ENCODE assay signal across 8 mouse cellular contexts in genomic region chr5:114308765-114309679, GRCm38 (mm10). TPM values are rescaled to one million over a fixed set of nuclear protein-coding genes. Genes with fewer than 3 reads are reported as not detected.
A peak's percentile ranks its signal among the peaks of the same experiment; 100 is the strongest.
DNase-seq lines count a peak whose midpoint lies in the region; ATAC-seq and TF ChIP-seq lines count a peak whose summit lies in the region.

No protein-coding gene starts in this region.

- intact Hi-C loops in gastrocnemius, adult 2 months (cut with DNase I) = loop anchor here (1.0 to 5.0 kb wide), 2 partner anchors 62 to 257 kb away; no protein-coding TSS in a partner anchor

- no peak for ATAC-seq in intestine, embryonic 14.5 days (replicated peaks; ENCODE audit: low FRiP score, low TSS enrichment, low read depth)
- peak; percentile 70 for ATAC-seq in midbrain, embryonic 13.5 days
- ATAC-seq in megakaryocyte, adult 5-6 weeks (ENCODE audit: poor library complexity, severe bottlenecking) = no peak

- TF ChIP-seq CTCF in gastrocnemius, adult 2 months (IDR thresholded peaks at IDR 0.05) = peak; percentile 80

- H3K27ac ChIP-seq in gastrocnemius, adult 2 months = no peak overlapping the region
- no peak overlapping the region; the same call in 1 of the 2 replicates for H3K27ac ChIP-seq in intestine, embryonic 14.5 days (ENCODE audit: low read depth)
- no peak overlapping the region for H3K27ac ChIP-seq in midbrain, embryonic 13.5 days

- 0 out of 2 replicates have a peak, but pooled peaks cover 8% of the 10 kb centered on the region for H3K4me1 ChIP-seq in intestine, embryonic 14.5 days (replicated peaks; ENCODE audit: control insufficient read depth, insufficient read depth, low read length)
- H3K4me1 ChIP-seq in midbrain, embryonic 13.5 days (replicated peaks) = no peaks in the 10 kb centered on the region

- no peaks in the 10 kb centered on the region for H3K9me3 ChIP-seq in intestine, embryonic 14.5 days (ENCODE audit: control insufficient read depth, low read length)
- no peaks in the 10 kb centered on the region for H3K9me3 ChIP-seq in midbrain, embryonic 13.5 days

- H3K36me3 ChIP-seq in intestine, embryonic 14.5 days (ENCODE audit: control insufficient read depth, insufficient read depth, low read length) = no peaks in the 10 kb centered on the region
- no peaks in the 10 kb centered on the region for H3K36me3 ChIP-seq in midbrain, embryonic 13.5 days

- peak overlapping the region; percentile 30; the same call in 1 of the 2 replicates for H3K9ac ChIP-seq in intestine, embryonic 14.5 days (ENCODE audit: low read length)
- no peak overlapping the region for H3K9ac ChIP-seq in midbrain, embryonic 13.5 days (replicated peaks)

- H3K4me3 ChIP-seq in gastrocnemius, adult 2 months = no peak overlapping the region
- peak overlapping the region; percentile 29 for H3K4me3 ChIP-seq in intestine, embryonic 14.5 days (ENCODE audit: low read depth, low read length)
- no peak overlapping the region for H3K4me3 ChIP-seq in midbrain, embryonic 13.5 days (replicated peaks)

- no peaks in the 10 kb centered on the region for H3K27me3 ChIP-seq in intestine, embryonic 14.5 days (replicated peaks; ENCODE audit: control insufficient read depth, insufficient read depth, low read length)
- peaks cover 64% of the 10 kb centered on the region for H3K27me3 ChIP-seq in midbrain, embryonic 13.5 days

- DNase-seq in gastrocnemius, adult 2 months = no peak
- no peak for DNase-seq in gastrocnemius, postnatal 4 days (ENCODE audit: low spot score in 2 of 2)
- peak; percentile 73 for DNase-seq in A20 (ENCODE audit: low read depth, low spot score)
- DNase-seq in c-Kit-positive CD71-positive TER-119-negative erythroid progenitor cells, embryonic 14.5 days (ENCODE audit: low read depth) = peak; percentile 21
- DNase-seq in intestine, embryonic 14.5 days (ENCODE audit: low spot score) = no peak
- no peak for DNase-seq in right cerebral cortex, postnatal 25 days

- H3K4me2 ChIP-seq in intestine, embryonic 14.5 days (ENCODE audit: low read length) = peak overlapping the region; percentile 53
- peak overlapping the region; percentile 13; the same call in 1 of the 2 replicates for H3K4me2 ChIP-seq in midbrain, embryonic 13.5 days (replicated peaks)

- WGBS in intestine, embryonic 14.5 days = 32% methylated on average over 18 of the region's 18 CpGs
- 33% methylated on average over 18 of the region's 18 CpGs for WGBS in midbrain, embryonic 13.5 days

RNA-seq across cellular contexts. Expression of gene Myo1h, which starts 20.1 kb away (rescaled TPM):
- total RNA-seq in gastrocnemius, adult 2 months (2021) = under 1 TPM in 1 of 2 experiments, not detected in 1; 0.39 TPM
- total RNA-seq in gastrocnemius, postnatal 4 days (2021) = under 1 TPM; 0.34 to 0.57 TPM
- polyA plus RNA-seq in intestine, embryonic 14.5 days (2014; fragmentation: Nextera tagmentation; extraction: Ambion mirVana) = 4.4 and 4.6 TPM in 2 replicates
- polyA plus RNA-seq in midbrain, embryonic 13.5 days (2015; fragmentation: Nextera tagmentation; extraction: Ambion mirVana) = 0.58 and 0.93 TPM in 2 replicates
- total RNA-seq in megakaryocyte, adult 5-6 weeks (2015) = 4.3 and 8.6 TPM in 2 replicates
- total RNA-seq in megakaryocyte, adult 5-6 weeks (2017) = 5.2 and 12.5 TPM in 2 replicates

RNA-seq across cellular contexts. Expression of gene Foxn4, which starts 35.4 kb away (rescaled TPM):
- not detected for total RNA-seq in gastrocnemius, adult 2 months (2021)
- total RNA-seq in gastrocnemius, postnatal 4 days (2021) = under 1 TPM in 1 of 2 experiments, not detected in 1; 0.15 TPM
- not detected in 2 replicates for polyA plus RNA-seq in intestine, embryonic 14.5 days (2014; fragmentation: Nextera tagmentation; extraction: Ambion mirVana)
- 3.6 and 4.0 TPM in 2 replicates for polyA plus RNA-seq in midbrain, embryonic 13.5 days (2015; fragmentation: Nextera tagmentation; extraction: Ambion mirVana)
- not detected in 2 replicates for total RNA-seq in megakaryocyte, adult 5-6 weeks (2015)
- total RNA-seq in megakaryocyte, adult 5-6 weeks (2017) = not detected in 2 replicates

Comparison
In these comparisons a context has a peak if more than half of its experiments do, and no peak if none do; other contexts are left out.
1. DNase-seq: peak in A20 (single experiment) and c-Kit-positive CD71-positive TER-119-negative erythroid progenitor cells, embryonic 14.5 days (single experiment); none in gastrocnemius, adult 2 months (single experiment), gastrocnemius, postnatal 4 days (0 of 2), intestine, embryonic 14.5 days (single experiment) and right cerebral cortex, postnatal 25 days (single experiment).